Mouse (Mus musculus) cerebellum, postnatal 36 days (tissue): ENCODE measurements around the gene Krt78.
"Not testable (repeated sequence)": the region's sequence is repeated elsewhere in the genome, so short reads cannot be mapped to it uniquely, and the experiment has no call there.

ENCODE experiments used
- DNase-seq, 2 experiments: peaks; one replicate each; pipeline ENCODE4 v3.0.0; 2021 to 2022; ENCODE audit warnings: mixed read lengths in 2 of 2

The Krt78 gene

GRCm38 (mm10) chr15:101954187-101954586, at the start of gene Krt78:
TSS of gene Krt78 (minus strand) at chr15:101954287.
- no peak for DNase-seq

- no peak for DNase-seq
Observed at GRCm38 (mm10) chr15:102003516-102003915, 49.4 kb upstream of the Krt78 start.

- peak; percentile 16 to 34 for DNase-seq
Observed at GRCm38 (mm10) chr15:102002646-102003488, 48.8 kb upstream of the Krt78 start.

- no peak for DNase-seq
Observed at GRCm38 (mm10) chr15:101999676-102000335, 45.7 kb upstream of the Krt78 start.

- DNase-seq = no peak
Observed at GRCm38 (mm10) chr15:101999156-101999555, 45.1 kb upstream of the Krt78 start.

GRCm38 (mm10) chr15:101996450-101997078, 42.5 kb upstream of the Krt78 start:
- DNase-seq = not testable (repeated sequence)

GRCm38 (mm10) chr15:101995484-101996236, 41.6 kb upstream of the Krt78 start:
- no peak for DNase-seq

GRCm38 (mm10) chr15:101994365-101994764, 40.3 kb upstream of the Krt78 start:
- no peak for DNase-seq

GRCm38 (mm10) chr15:101990946-101991345, 36.9 kb upstream of the Krt78 start:
- DNase-seq = no peak

- no peak for DNase-seq
Observed at GRCm38 (mm10) chr15:101988714-101989113, 34.6 kb upstream of the Krt78 start.

- DNase-seq = peak; percentile 82 to 90
Observed at GRCm38 (mm10) chr15:101988119-101988518, 34.0 kb upstream of the Krt78 start.

- DNase-seq = no peak
Observed at GRCm38 (mm10) chr15:101984746-101985145, 30.7 kb upstream of the Krt78 start.

- peak; percentile 84 to 91 for DNase-seq
Observed at GRCm38 (mm10) chr15:101983949-101984601, 30.0 kb upstream of the Krt78 start.

- peak in 1 of 2 experiments; percentile 9 for DNase-seq
Observed at GRCm38 (mm10) chr15:101983315-101983948, 29.3 kb upstream of the Krt78 start.

- DNase-seq = no peak
Observed at GRCm38 (mm10) chr15:101980849-101981248, 26.8 kb upstream of the Krt78 start.

- peak; percentile 47 to 67 for DNase-seq
Observed at GRCm38 (mm10) chr15:101977043-101977726, 23.1 kb upstream of the Krt78 start.

GRCm38 (mm10) chr15:101976641-101977040, 22.6 kb upstream of the Krt78 start:
- DNase-seq = no peak

GRCm38 (mm10) chr15:101976023-101976422, 21.9 kb upstream of the Krt78 start:
- no peak for DNase-seq

- no peak for DNase-seq
Observed at GRCm38 (mm10) chr15:101974083-101974845, 20.2 kb upstream of the Krt78 start.

GRCm38 (mm10) chr15:101973414-101974077, 19.5 kb upstream of the Krt78 start:
- DNase-seq = peak; percentile 86 to 90
